In the genomic region with DNA sequence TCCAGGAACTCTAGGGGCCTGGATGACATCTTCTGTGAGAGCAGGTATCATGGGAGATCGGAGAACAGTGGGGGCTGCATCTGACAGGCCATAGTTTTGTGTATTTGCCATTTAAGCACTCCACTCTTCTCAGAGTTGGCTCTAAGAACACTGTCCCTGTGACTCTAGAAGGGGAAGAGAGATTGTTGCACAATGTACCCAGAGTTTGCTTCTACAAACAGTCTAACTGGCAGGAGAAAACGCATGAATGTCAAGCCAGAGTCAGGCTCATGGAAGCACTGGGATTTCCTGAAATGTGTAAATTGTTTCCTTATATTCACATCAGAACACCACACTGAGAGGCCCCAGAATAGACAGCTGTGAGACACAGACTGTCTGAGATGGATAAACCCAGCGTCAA, we compare ENCODE assay signal across 30 mouse cellular contexts.
DNase-seq lines count a peak whose midpoint lies in the region; ATAC-seq and TF ChIP-seq lines count a peak whose summit lies in the region.
"Had no signal": no experiment of that assay in that cellular context is flagged by ENCODE, and none has a peak within 500 bp of the region (broad histone marks: within the 10 kb centered on the region; RNA-seq: fewer than 3 reads in every experiment).

No protein-coding gene starts in this region.

- TF ChIP-seq POLR2A in liver, adult 2 months (IDR thresholded peaks at IDR 0.05; ENCODE audit: extremely low read depth, insufficient read depth, low read length), result no peak

- H3K4me1 ChIP-seq in forebrain, embryonic 10.5 days, result peaks cover 33% of the 10 kb centered on the region
- peaks cover 16% of the 10 kb centered on the region for H3K4me1 ChIP-seq in forebrain, embryonic 16.5 days (replicated peaks; ENCODE audit: control insufficient read depth, insufficient read depth, low read length)
- peaks cover 5% of the 10 kb centered on the region; the same call in 1 of the 2 replicates for H3K4me1 ChIP-seq in liver, adult 2 months (ENCODE audit: control insufficient read depth, insufficient read depth, low read length)
- no peaks in the 10 kb centered on the region for H3K4me1 ChIP-seq in liver, embryonic 12.5 days
- H3K4me1 ChIP-seq in midbrain, embryonic 12.5 days, result peaks cover 30% of the 10 kb centered on the region
- H3K4me1 ChIP-seq in midbrain, embryonic 11.5 days (ENCODE audit: control insufficient read depth, insufficient read depth, low read length), result peaks cover 22% of the 10 kb centered on the region
- peaks cover 33% of the 10 kb centered on the region for H3K4me1 ChIP-seq in embryonic facial prominence, embryonic 13.5 days
- H3K4me1 ChIP-seq in hindbrain, embryonic 10.5 days (replicated peaks), result peaks cover 18% of the 10 kb centered on the region
- H3K4me1 ChIP-seq: heart, embryonic 12.5 days; heart, embryonic 15.5 days had no signal

- H3K9ac ChIP-seq in forebrain, embryonic 16.5 days (replicated peaks; ENCODE audit: low read depth, low read length), result no peak overlapping the region
- no peak overlapping the region for H3K9ac ChIP-seq in liver, adult 2 months (ENCODE audit: low read depth, low read length)
- no peak overlapping the region for H3K9ac ChIP-seq in liver, embryonic 12.5 days
- no peak overlapping the region for H3K9ac ChIP-seq in midbrain, embryonic 12.5 days (replicated peaks)
- H3K9ac ChIP-seq in midbrain, embryonic 11.5 days (ENCODE audit: low read length), result no peak overlapping the region
- H3K9ac ChIP-seq in embryonic facial prominence, embryonic 13.5 days, result no peak overlapping the region
- H3K9ac ChIP-seq: heart, embryonic 12.5 days; heart, embryonic 15.5 days; hindbrain, embryonic 14.5 days had no signal

- no peaks in the 10 kb centered on the region for H3K36me3 ChIP-seq in forebrain, embryonic 10.5 days (replicated peaks)
- H3K36me3 ChIP-seq in forebrain, embryonic 16.5 days (ENCODE audit: control insufficient read depth, insufficient read depth), result no peaks in the 10 kb centered on the region
- no peaks in the 10 kb centered on the region for H3K36me3 ChIP-seq in liver, adult 2 months (ENCODE audit: control insufficient read depth, insufficient read depth, low read length)
- H3K36me3 ChIP-seq in liver, embryonic 12.5 days, result no peaks in the 10 kb centered on the region
- H3K36me3 ChIP-seq in midbrain, embryonic 12.5 days, result no peaks in the 10 kb centered on the region
- H3K36me3 ChIP-seq in midbrain, embryonic 11.5 days (ENCODE audit: control insufficient read depth, insufficient read depth, low read length), result no peaks in the 10 kb centered on the region
- H3K36me3 ChIP-seq in embryonic facial prominence, embryonic 13.5 days, result no peaks in the 10 kb centered on the region
- no peaks in the 10 kb centered on the region for H3K36me3 ChIP-seq in hindbrain, embryonic 10.5 days
- H3K36me3 ChIP-seq: G1E; heart, embryonic 12.5 days; heart, embryonic 15.5 days had no signal

- no peak overlapping the region for H3K4me2 ChIP-seq in forebrain, embryonic 16.5 days (ENCODE audit: low read length)
- no peak overlapping the region for H3K4me2 ChIP-seq in liver, embryonic 12.5 days
- H3K4me2 ChIP-seq in midbrain, embryonic 12.5 days (replicated peaks), result no peak overlapping the region
- H3K4me2 ChIP-seq in midbrain, embryonic 11.5 days, result no peak overlapping the region
- H3K4me2 ChIP-seq in embryonic facial prominence, embryonic 13.5 days, result no peak overlapping the region
- H3K4me2 ChIP-seq: heart, embryonic 12.5 days; heart, embryonic 15.5 days; hindbrain, embryonic 14.5 days had no signal

- no peaks in the 10 kb centered on the region for H3K9me3 ChIP-seq in forebrain, embryonic 10.5 days
- H3K9me3 ChIP-seq in forebrain, embryonic 16.5 days (ENCODE audit: control insufficient read depth, low read length), result no peaks in the 10 kb centered on the region
- H3K9me3 ChIP-seq in liver, embryonic 12.5 days (replicated peaks), result no peaks in the 10 kb centered on the region
- H3K9me3 ChIP-seq in midbrain, embryonic 12.5 days, result no peaks in the 10 kb centered on the region
- H3K9me3 ChIP-seq in midbrain, embryonic 11.5 days (ENCODE audit: control insufficient read depth, low read length), result no peaks in the 10 kb centered on the region
- H3K9me3 ChIP-seq in embryonic facial prominence, embryonic 13.5 days, result no peaks in the 10 kb centered on the region
- H3K9me3 ChIP-seq in hindbrain, embryonic 10.5 days, result no peaks in the 10 kb centered on the region
- H3K9me3 ChIP-seq: G1E; heart, embryonic 12.5 days; heart, embryonic 15.5 days had no signal

- DNase-seq in forebrain, embryonic 10.5 days (ENCODE audit: extremely low spot score, low spot score), result no peak
- peak; percentile 76 for DNase-seq in liver, adult 2 months (ENCODE audit: extremely low read depth, low read depth, low spot score)
- no peak for DNase-seq in midbrain, embryonic 11.5 days (ENCODE audit: low spot score, missing footprints)
- no peak for DNase-seq in hindbrain, embryonic 10.5 days (ENCODE audit: low spot score)
- DNase-seq: adrenal gland, adult 2 months; adrenal gland, postnatal 14 days; B cell, adult 2 months; cerebellum, adult 11 months; cerebellum, adult 2 months; cerebellum, adult 9-11 months; cerebellum, postnatal 25 days; gastrocnemius, postnatal 25 days; heart, adult 18-20 months; heart, postnatal 10 days; heart, postnatal 36 days had no signal

- TF ChIP-seq CTCF in liver, adult 2 months (IDR thresholded peaks at IDR 0.05; ENCODE audit: low read depth, low read length), result no peak

- no peak for ATAC-seq in forebrain, embryonic 16.5 days
- ATAC-seq in liver, embryonic 12.5 days, result no peak
- ATAC-seq in midbrain, embryonic 12.5 days (ENCODE audit: low FRiP score, low read depth), result no peak
- no peak for ATAC-seq in midbrain, embryonic 11.5 days (ENCODE audit: low FRiP score)
- ATAC-seq in embryonic facial prominence, embryonic 13.5 days (ENCODE audit: insufficient number of reproducible peaks, insufficient read depth, low FRiP score, low TSS enrichment, low read depth), result no peak
- ATAC-seq: forebrain, embryonic 14.5 days; hindbrain, postnatal 0 days; inflammation-experienced regulatory T-cells, adult 6 months; intestine, embryonic 16.5 days; Patski had no signal

- peaks cover 23% of the 10 kb centered on the region for H3K27me3 ChIP-seq in forebrain, embryonic 10.5 days (ENCODE audit: poor library complexity, severe bottlenecking)
- no peaks in the 10 kb centered on the region for H3K27me3 ChIP-seq in forebrain, embryonic 16.5 days (replicated peaks; ENCODE audit: control insufficient read depth, insufficient read depth, low read length)
- no peaks in the 10 kb centered on the region for H3K27me3 ChIP-seq in liver, adult 2 months (ENCODE audit: control insufficient read depth, insufficient read depth, low read length)
- no peaks in the 10 kb centered on the region for H3K27me3 ChIP-seq in liver, embryonic 12.5 days (replicated peaks)
- H3K27me3 ChIP-seq in midbrain, embryonic 12.5 days, result peaks cover 39% of the 10 kb centered on the region
- peaks cover 17% of the 10 kb centered on the region for H3K27me3 ChIP-seq in midbrain, embryonic 11.5 days (ENCODE audit: control insufficient read depth, insufficient read depth, low read length)
- H3K27me3 ChIP-seq in embryonic facial prominence, embryonic 13.5 days, result no peaks in the 10 kb centered on the region
- H3K27me3 ChIP-seq in hindbrain, embryonic 10.5 days (ENCODE audit: insufficient read depth, poor library complexity, severe bottlenecking), result no peaks in the 10 kb centered on the region
- H3K27me3 ChIP-seq: CH12.LX; heart, embryonic 12.5 days; heart, embryonic 15.5 days had no signal

- H3K27ac ChIP-seq in forebrain, embryonic 10.5 days, result peak overlapping the region; percentile 25; the same call in 1 of the 2 replicates
- H3K27ac ChIP-seq in forebrain, embryonic 16.5 days (ENCODE audit: low read length), result no peak overlapping the region
- H3K27ac ChIP-seq in liver, adult 2 months (replicated peaks; ENCODE audit: insufficient read depth, low read depth, low read length), result no peak overlapping the region
- H3K27ac ChIP-seq in liver, embryonic 12.5 days, result no peak overlapping the region
- 0 out of 2 replicates have a peak overlapping the region, but pooled peaks have one; percentile 7 for H3K27ac ChIP-seq in midbrain, embryonic 12.5 days (replicated peaks)
- no peak overlapping the region for H3K27ac ChIP-seq in midbrain, embryonic 11.5 days (ENCODE audit: low read depth, low read length)
- peak overlapping the region; percentile 41 for H3K27ac ChIP-seq in embryonic facial prominence, embryonic 13.5 days
- no peak overlapping the region for H3K27ac ChIP-seq in hindbrain, embryonic 10.5 days
- H3K27ac ChIP-seq: heart, embryonic 15.5 days; hindbrain, embryonic 14.5 days; hindbrain, postnatal 0 days had no signal

- no peak overlapping the region for H3K4me3 ChIP-seq in forebrain, embryonic 10.5 days
- H3K4me3 ChIP-seq in forebrain, embryonic 16.5 days (replicated peaks; ENCODE audit: low read length), result no peak overlapping the region
- no peak overlapping the region for H3K4me3 ChIP-seq in liver, adult 2 months (ENCODE audit: insufficient read depth, low read depth, low read length)
- H3K4me3 ChIP-seq in liver, embryonic 12.5 days, result no peak overlapping the region
- H3K4me3 ChIP-seq in midbrain, embryonic 12.5 days, result no peak overlapping the region
- no peak overlapping the region for H3K4me3 ChIP-seq in midbrain, embryonic 11.5 days (ENCODE audit: low read depth, low read length)
- H3K4me3 ChIP-seq in embryonic facial prominence, embryonic 13.5 days, result no peak overlapping the region
- no peak overlapping the region for H3K4me3 ChIP-seq in hindbrain, embryonic 10.5 days
- H3K4me3 ChIP-seq: erythroblast, embryonic 14.5 days; heart, embryonic 12.5 days; heart, embryonic 15.5 days had no signal

- H3K79me2 ChIP-seq in liver, adult 2 months (ENCODE audit: control insufficient read depth, insufficient read depth, low read length), result no peaks in the 10 kb centered on the region

- WGBS in forebrain, embryonic 10.5 days, result 82% methylated on average over 3 of the region's 3 CpGs
- WGBS in forebrain, embryonic 16.5 days, result 72% methylated on average over 3 of the region's 3 CpGs
- 20% methylated on average over 3 of the region's 3 CpGs for WGBS in liver, adult 2 months
- WGBS in liver, embryonic 12.5 days (ENCODE audit: insufficient replicate concordance), result 45% methylated on average over 3 of the region's 3 CpGs
- 66% methylated on average over 3 of the region's 3 CpGs for WGBS in midbrain, embryonic 12.5 days
- WGBS in midbrain, embryonic 11.5 days, result 73% methylated on average over 3 of the region's 3 CpGs
- WGBS in embryonic facial prominence, embryonic 13.5 days, result 39% methylated on average over 3 of the region's 3 CpGs
- WGBS in hindbrain, embryonic 10.5 days, result 70% methylated on average over 3 of the region's 3 CpGs

Comparison
In these comparisons a context has a peak if more than half of its experiments do, and no peak if none do; other contexts are left out.
1. H3K27ac ChIP-seq: peak in forebrain, embryonic 10.5 days (single experiment), midbrain, embryonic 12.5 days (single experiment) and embryonic facial prominence, embryonic 13.5 days (single experiment); none in forebrain, embryonic 16.5 days (single experiment), liver, adult 2 months (single experiment), liver, embryonic 12.5 days (single experiment), midbrain, embryonic 11.5 days (single experiment) and hindbrain, embryonic 10.5 days (single experiment).